Comparison of ENCODE assay signal across 8 mouse cellular contexts in the genomic region with DNA sequence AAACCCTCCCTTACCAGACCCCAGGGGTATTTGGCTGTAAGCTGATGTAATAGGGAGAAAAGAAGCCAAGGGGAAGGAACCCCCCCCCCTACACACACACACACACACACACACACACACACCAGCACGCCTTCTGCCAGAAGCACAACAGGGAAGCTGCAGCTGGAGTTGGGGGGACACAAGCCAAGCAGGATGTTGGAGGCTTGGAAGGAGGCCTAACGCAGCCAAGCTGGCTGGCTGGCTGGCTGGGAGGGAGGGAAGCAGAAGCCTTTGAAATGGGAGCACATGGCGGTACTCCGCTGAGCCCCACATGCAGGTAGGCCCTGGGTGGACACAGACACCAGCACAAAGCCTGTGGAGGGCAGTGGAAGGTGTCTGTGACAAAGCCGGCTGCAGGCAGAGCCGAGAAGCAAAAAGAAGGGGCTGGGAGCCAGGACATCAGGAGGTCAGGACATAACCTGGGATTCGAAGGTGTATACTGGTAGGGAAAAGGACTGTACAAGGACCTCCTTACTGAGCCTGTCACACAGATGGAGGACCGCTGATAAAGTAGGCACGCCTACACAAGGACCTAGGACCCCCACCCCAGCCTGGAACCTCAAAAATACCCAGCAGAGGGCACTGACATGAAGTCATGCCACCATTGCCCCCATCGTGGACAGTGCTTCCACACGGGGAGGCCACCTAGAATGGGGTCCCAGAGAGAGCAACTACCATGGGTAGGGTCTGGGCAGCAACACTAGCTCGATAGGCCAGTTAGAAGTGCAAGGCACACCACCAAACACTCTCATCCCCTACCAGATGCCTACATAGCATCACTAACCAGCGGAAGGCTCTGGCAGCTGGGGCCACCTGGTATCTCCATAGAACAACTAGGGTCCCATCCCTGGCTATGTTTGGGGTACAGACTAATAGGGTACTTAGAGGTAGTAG. TPM values are rescaled to one million over a fixed set of nuclear protein-coding genes. Genes with fewer than 3 reads are reported as not detected.
DNase-seq lines count a peak whose midpoint lies in the region; ATAC-seq lines count a peak whose summit lies in the region.

No protein-coding gene starts in this region.

- DNase-seq in adrenal gland, adult 2 months = peak; percentile 35
- no peak for DNase-seq in adrenal gland, postnatal 25 days
- DNase-seq in ovary, adult 18-20 months (ENCODE audit: low spot score) = peak; percentile 54
- DNase-seq in ovary, postnatal 10 days (ENCODE audit: low spot score) = no peak
- peak; percentile 76 for DNase-seq in heart, postnatal 25 days (ENCODE audit: low spot score)
- no peak for DNase-seq in thymus, postnatal 14 days

- 0 out of 2 replicates have a peak, but pooled peaks cover under 1% of the 10 kb centered on the region for H3K36me3 ChIP-seq in limb, embryonic 12.5 days
- no peaks in the 10 kb centered on the region for H3K36me3 ChIP-seq in stomach, embryonic 14.5 days (ENCODE audit: control insufficient read depth, insufficient read depth, low read length)

- intact Hi-C loops in heart, postnatal 25 days (cut with DNase I) = loop anchor here (2.0 kb wide), 1 partner anchor 27 kb away; no protein-coding TSS in a partner anchor

- H3K9ac ChIP-seq in limb, embryonic 12.5 days (replicated peaks) = no peak overlapping the region
- H3K9ac ChIP-seq in stomach, embryonic 14.5 days (replicated peaks; ENCODE audit: low read depth, low read length) = no peak overlapping the region

- no peak overlapping the region for H3K4me3 ChIP-seq in limb, embryonic 12.5 days (replicated peaks)
- no peak overlapping the region for H3K4me3 ChIP-seq in stomach, embryonic 14.5 days (ENCODE audit: low read depth, low read length)

- H3K27me3 ChIP-seq in limb, embryonic 12.5 days = no peaks in the 10 kb centered on the region
- no peaks in the 10 kb centered on the region for H3K27me3 ChIP-seq in stomach, embryonic 14.5 days (ENCODE audit: control insufficient read depth, insufficient read depth, low read length)

- 0 out of 2 replicates have a peak overlapping the region, but pooled peaks have one; percentile 4 for H3K4me2 ChIP-seq in limb, embryonic 12.5 days
- no peak overlapping the region for H3K4me2 ChIP-seq in stomach, embryonic 14.5 days (replicated peaks; ENCODE audit: low read depth, low read length)

- 62% methylated on average over 13 of the region's 13 CpGs for WGBS in limb, embryonic 12.5 days
- WGBS in stomach, embryonic 14.5 days = 67% methylated on average over 13 of the region's 13 CpGs

- peak overlapping the region; percentile 89 for H3K27ac ChIP-seq in limb, embryonic 12.5 days
- peak overlapping the region; percentile 64; the same call in 1 of the 2 replicates for H3K27ac ChIP-seq in stomach, embryonic 14.5 days (ENCODE audit: low read length)

- no peak for ATAC-seq in limb, embryonic 12.5 days (ENCODE audit: insufficient number of reproducible peaks, insufficient read depth, low FRiP score, low TSS enrichment, low read depth)
- ATAC-seq in stomach, embryonic 14.5 days (ENCODE audit: insufficient number of reproducible peaks, insufficient read depth, low FRiP score, low read depth) = peak; percentile 50

- peaks cover 75% of the 10 kb centered on the region for H3K4me1 ChIP-seq in limb, embryonic 12.5 days (replicated peaks)
- peaks cover 34% of the 10 kb centered on the region for H3K4me1 ChIP-seq in stomach, embryonic 14.5 days (ENCODE audit: control insufficient read depth, insufficient read depth, low read length)

- no peaks in the 10 kb centered on the region for H3K9me3 ChIP-seq in limb, embryonic 12.5 days
- no peaks in the 10 kb centered on the region for H3K9me3 ChIP-seq in stomach, embryonic 14.5 days (ENCODE audit: control insufficient read depth, low read depth, low read length)

RNA-seq across cellular contexts. Expression of gene Tspan9, which starts 53.4 kb away (rescaled TPM):
- 10 to 100 TPM; 47.8 to 66.5 TPM for total RNA-seq in adrenal gland, adult 2 months (2021)
- polyA plus RNA-seq in adrenal gland, adult 2 months (2012; rRNA removed) = 38.7 and 44.7 TPM in 2 replicates
- 44.1 and 46.6 TPM in 2 replicates for total RNA-seq in adrenal gland, postnatal 25 days (2021)
- total RNA-seq in heart, postnatal 25 days (2021) = 100 to 1,000 TPM; 129 to 132 TPM
- polyA plus RNA-seq in limb, embryonic 12.5 days (2016; fragmentation: Nextera tagmentation; extraction: Ambion mirVana) = 103 and 114 TPM in 2 replicates
- polyA plus RNA-seq in stomach, embryonic 14.5 days (2014; fragmentation: Nextera tagmentation; extraction: Ambion mirVana) = 124 and 139 TPM in 2 replicates

Comparison
In these comparisons a context has a peak if more than half of its experiments do, and no peak if none do; other contexts are left out.
1. DNase-seq: peak in adrenal gland, adult 2 months (single experiment), ovary, adult 18-20 months (single experiment) and heart, postnatal 25 days (single experiment); none in adrenal gland, postnatal 25 days (single experiment), ovary, postnatal 10 days (single experiment) and thymus, postnatal 14 days (single experiment).